Mouse (Mus musculus) lung, adult 2 months (tissue): Measurements from ENCODE around the gene Pdlim5.

Experiments
- CTCF ChIP-seq: fragments of 200-500 bp; IDR thresholded peaks from 2 replicates; pipeline ENCODE4 v1.5.1; 2011; ENCODE audit warnings: mild to moderate bottlenecking, low read length, control low read depth; ENCODE audit not compliant: insufficient read depth
- POLR2A ChIP-seq: fragments of 200-500 bp; IDR thresholded peaks from 2 replicates; pipeline ENCODE4 v1.6.1; 2011; ENCODE audit warnings: low read depth, mild to moderate bottlenecking, control low read depth, low read length, borderline replicate concordance; ENCODE audit errors: extremely low read depth

- no peak for TF ChIP-seq POLR2A
- no peak for TF ChIP-seq CTCF
Observed at GRCm38 (mm10) chr3:142410930-142411329, 15.4 kb upstream of the Pdlim5 start.
